In the genomic region with DNA sequence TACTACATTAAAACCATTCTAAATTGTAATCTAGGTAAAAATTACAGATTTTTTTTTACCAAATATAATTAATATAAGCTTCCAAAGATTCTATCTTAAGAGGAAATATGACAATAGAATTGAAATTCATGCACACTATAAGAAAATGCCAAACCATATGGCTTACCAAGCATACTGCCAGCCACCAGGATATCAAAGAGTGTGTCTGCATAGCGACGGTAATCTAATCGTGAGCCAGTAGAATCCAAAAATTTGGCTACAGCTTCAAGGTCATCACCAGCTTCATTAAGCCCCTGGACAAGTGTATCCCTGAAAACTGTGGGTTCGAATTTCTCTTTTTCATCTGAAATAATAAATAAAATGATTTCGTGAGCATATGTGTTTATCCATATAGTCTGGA, we compare ENCODE assay signal across 12 mouse cellular contexts. TPM values are rescaled to one million over a fixed set of nuclear protein-coding genes. Genes with fewer than 3 reads are reported as not detected.
DNase-seq lines count a peak whose midpoint lies in the region.
"Had no signal": no experiment of that assay in that cellular context is flagged by ENCODE, and none has a peak within 500 bp of the region (broad histone marks: within the 10 kb centered on the region; RNA-seq: fewer than 3 reads in every experiment).

No protein-coding gene starts in this region.

- intact Hi-C loops in left cerebral cortex, postnatal 10 days (cut with DNase I) = no loop called here

- peak; percentile 21 to 31 for DNase-seq in cerebellum, adult 18-20 months
- no peak for DNase-seq in cerebellum, adult 11 months
- DNase-seq in cerebellum, adult 9-11 months = peak; percentile 27
- no peak for DNase-seq in cerebellum, postnatal 4 days (ENCODE audit: low spot score in 2 of 2)
- DNase-seq in cerebellum, postnatal 10 days = peak; percentile 34 to 36
- DNase-seq in cerebellum, postnatal 14 days = peak; percentile 15 to 57
- no peak for DNase-seq in left cerebral cortex, postnatal 10 days (ENCODE audit: extremely low spot score in 1 of 2, low spot score in 2 of 2)
- DNase-seq in kidney, postnatal 36 days = no peak
- DNase-seq: adrenal gland, adult 2 months; adrenal gland, postnatal 10 days; adrenal gland, postnatal 25 days; forebrain, postnatal 0 days had no signal

RNA-seq across cellular contexts. Expression of a gene that starts 27.1 kb away (rescaled TPM):
- total RNA-seq in left cerebral cortex, postnatal 10 days (2021) = 10 to 100 TPM; 58.9 to 60.0 TPM

RNA-seq across cellular contexts. Expression of a gene that starts 28.1 kb away (rescaled TPM):
- 100 to 1,000 TPM; 110 to 118 TPM for total RNA-seq in left cerebral cortex, postnatal 10 days (2021)

Comparison
In these comparisons a context has a peak if more than half of its experiments do, and no peak if none do; other contexts are left out.
1. DNase-seq: peak in cerebellum, adult 18-20 months (2 of 2), cerebellum, adult 9-11 months (single experiment), cerebellum, postnatal 10 days (2 of 2) and cerebellum, postnatal 14 days (2 of 2); none in cerebellum, adult 11 months (single experiment), cerebellum, postnatal 4 days (0 of 2), left cerebral cortex, postnatal 10 days (0 of 2) and kidney, postnatal 36 days (0 of 2).